Mouse (Mus musculus) embryonic facial prominence, embryonic 10.5 days (tissue): ENCODE measurements at regions not wholly inside any gene's neighbourhood (a gene's known extent, or its start where the extent isn't known, plus 50 kb on each side); places are given as distances from the start of the nearest gene placed in this dataset.

Source experiments
- DNase-seq: peaks from one replicate; pipeline ENCODE4 v3.0.0-alpha.2; 2017; ENCODE audit warnings: low spot score
- H3K27ac ChIP-seq: fragments of 300-500 bp; sonication (generic); replicated peaks from 2 replicates; pipeline ENCODE4 v1.5.1; 2016; ENCODE audit warnings: mild to moderate bottlenecking
- H3K27me3 ChIP-seq: fragments of 300-500 bp; sonication (generic); replicated peaks from 2 replicates; pipeline ENCODE4 v1.6.1; 2016; ENCODE audit warnings: low read depth, mild to moderate bottlenecking; ENCODE audit not compliant: poor library complexity, severe bottlenecking
- H3K36me3 ChIP-seq: fragments of 300-500 bp; sonication (generic); replicated peaks from 2 replicates; pipeline ENCODE4 v1.6.1; 2016; ENCODE audit warnings: mild to moderate bottlenecking, moderate library complexity
- H3K4me1 ChIP-seq: fragments of 300-500 bp; sonication (generic); 2 replicates; pipeline ENCODE4 v1.6.1; 2016
- H3K4me3 ChIP-seq: fragments of 300-500 bp; sonication (generic); 2 replicates; pipeline ENCODE4 v1.5.1; 2016; ENCODE audit warnings: mild to moderate bottlenecking, moderate library complexity
- H3K9me3 ChIP-seq: fragments of 300-500 bp; sonication (generic); 2 replicates; pipeline ENCODE4 v1.6.1; 2016; ENCODE audit warnings: mild to moderate bottlenecking
- WGBS: fragments of 180-500 bp; shearing (Covaris S2); methylation state at CpG from one replicate; pipeline ENCODE4 v1.1.7; 2016; 5-methylcytosine and 5-hydroxymethylcytosine counted together

- Histone ChIP-seq H3K4me3 (no peak overlapping the region), H3K27me3 (no peaks in the 10 kb centered on the region), H3K27ac (no peak overlapping the region), H3K36me3 (no peaks in the 10 kb centered on the region), H3K4me1 (peaks cover 17% of the 10 kb centered on the region), H3K9me3 (no peaks in the 10 kb centered on the region)
- 42% methylated on average over 6 of the region's 6 CpGs for WGBS
- DNase-seq = no peak
Measured at GRCm38 (mm10) chr17:44336842-44337241, 148.5 kb downstream of the Clic5 start.

GRCm38 (mm10) chr17:44337253-44337652 is 148.9 kb downstream of the Clic5 start:
- Histone ChIP-seq H3K4me3 (no peak overlapping the region), H3K9me3 (no peaks in the 10 kb centered on the region), H3K4me1 (peaks cover 17% of the 10 kb centered on the region), H3K27ac (no peak overlapping the region), H3K36me3 (no peaks in the 10 kb centered on the region), H3K27me3 (no peaks in the 10 kb centered on the region)
- WGBS = 82% methylated on average over 5 of the region's 5 CpGs
- no peak for DNase-seq

GRCm38 (mm10) chr17:44344542-44344941 is 156.2 kb downstream of the Clic5 start:
- WGBS = 93% methylated on average over 2 of the region's 2 CpGs
- Histone ChIP-seq H3K27ac (no peak overlapping the region), H3K9me3 (no peaks in the 10 kb centered on the region), H3K36me3 (no peaks in the 10 kb centered on the region), H3K4me3 (no peak overlapping the region), H3K27me3 (peaks cover 11% of the 10 kb centered on the region), H3K4me1 (no peaks in the 10 kb centered on the region; the same call in 1 of the 2 replicates)
- no peak for DNase-seq

DNA sequence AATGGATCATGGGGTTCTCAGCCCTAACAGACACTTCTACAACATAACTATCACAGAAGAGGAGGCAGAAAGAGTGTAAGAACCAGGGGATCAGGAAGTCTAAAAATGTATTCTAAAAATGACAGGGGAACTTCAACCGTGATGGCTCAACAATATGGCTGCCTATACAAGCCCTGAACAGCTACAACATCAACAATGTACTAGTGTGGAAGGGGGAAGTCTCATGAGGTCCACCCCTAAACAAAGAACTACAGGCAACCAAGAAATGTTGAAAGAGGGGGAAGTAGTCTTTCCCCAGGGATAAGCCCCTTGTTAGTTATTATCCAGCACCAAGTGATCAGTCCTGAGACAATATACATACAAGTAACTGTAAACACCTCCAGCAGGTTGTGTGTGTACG is 157.0 kb downstream of the Clic5 start:
- Histone ChIP-seq H3K36me3 (no peaks in the 10 kb centered on the region), H3K27ac (no peak overlapping the region), H3K9me3 (no peaks in the 10 kb centered on the region), H3K4me1 (peaks cover 7% of the 10 kb centered on the region), H3K4me3 (no peak overlapping the region), H3K27me3 (peaks cover 11% of the 10 kb centered on the region)
- 90% methylated on average over 2 of the region's 2 CpGs for WGBS
- DNase-seq = no peak

DNA sequence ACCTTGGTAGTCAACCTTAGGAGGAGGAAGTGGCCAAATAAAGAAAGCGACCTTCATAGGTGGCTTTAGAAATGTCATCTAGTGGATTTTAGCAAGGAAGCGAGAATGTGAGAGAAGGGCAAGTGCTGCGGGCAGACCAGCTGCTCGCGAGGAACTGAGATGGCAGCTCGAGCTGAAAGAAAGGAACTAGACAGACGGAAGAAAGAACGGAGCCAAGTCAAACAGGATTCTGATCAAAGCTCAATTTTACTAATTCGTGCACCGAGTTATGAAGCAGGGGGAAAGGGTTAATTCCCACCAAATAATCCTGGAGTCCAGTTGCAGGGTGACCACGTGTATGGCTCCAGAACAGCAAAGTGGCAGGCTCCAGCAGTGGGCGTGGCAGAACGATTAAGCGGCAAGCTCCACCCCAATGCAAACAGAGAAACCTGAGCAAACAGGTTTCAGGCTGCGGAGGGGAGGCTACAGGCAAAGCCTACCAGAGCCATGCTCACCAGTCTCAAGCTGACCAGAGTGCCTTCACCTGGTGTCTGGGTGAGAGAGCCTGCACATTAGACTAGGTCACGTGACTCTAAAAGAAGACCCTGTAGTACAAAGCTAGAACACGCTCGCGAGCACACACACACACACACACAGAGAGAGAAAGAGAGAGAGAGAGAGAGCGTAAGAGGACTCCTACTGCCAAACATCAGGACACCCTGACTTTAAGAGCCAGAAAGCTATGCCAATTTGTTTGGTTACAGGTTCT is 162.0 kb downstream of the Clic5 start:
- peak overlapping the region; percentile 70 for H3K27ac ChIP-seq
- H3K27me3 ChIP-seq = peaks cover 11% of the 10 kb centered on the region
- WGBS = 54% methylated on average over 20 of the region's 20 CpGs
- DNase-seq = peak; percentile 71
- peaks cover 22% of the 10 kb centered on the region for H3K4me1 ChIP-seq
- H3K4me3 ChIP-seq = peak overlapping the region; percentile 30
- peaks cover 3% of the 10 kb centered on the region; the same call in 1 of the 2 replicates for H3K9me3 ChIP-seq
- no peaks in the 10 kb centered on the region for H3K36me3 ChIP-seq

DNA sequence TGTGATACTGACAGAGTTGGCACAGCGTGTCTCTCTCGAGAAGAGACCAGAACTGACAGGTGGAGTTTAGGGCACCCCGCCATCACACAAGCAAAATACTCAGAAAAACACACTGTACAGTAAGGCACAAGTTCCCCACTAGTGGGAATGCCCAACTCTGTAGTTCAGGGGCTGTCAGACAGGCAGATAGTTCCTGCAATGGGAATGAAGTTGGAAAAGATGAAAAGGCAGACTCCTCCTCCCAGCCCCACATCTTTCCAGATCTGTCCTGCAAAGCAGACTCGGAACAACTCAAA is 162.5 kb downstream of the Clic5 start:
- H3K4me3 ChIP-seq = no peak overlapping the region
- peaks cover 22% of the 10 kb centered on the region for H3K4me1 ChIP-seq
- WGBS = 89% methylated on average over 4 of the region's 4 CpGs
- H3K9me3 ChIP-seq = peaks cover 3% of the 10 kb centered on the region; the same call in 1 of the 2 replicates
- peaks cover 11% of the 10 kb centered on the region for H3K27me3 ChIP-seq
- H3K36me3 ChIP-seq = no peaks in the 10 kb centered on the region
- no peak for DNase-seq
- peak overlapping the region; percentile 70; the same call in 1 of the 2 replicates for H3K27ac ChIP-seq

DNA sequence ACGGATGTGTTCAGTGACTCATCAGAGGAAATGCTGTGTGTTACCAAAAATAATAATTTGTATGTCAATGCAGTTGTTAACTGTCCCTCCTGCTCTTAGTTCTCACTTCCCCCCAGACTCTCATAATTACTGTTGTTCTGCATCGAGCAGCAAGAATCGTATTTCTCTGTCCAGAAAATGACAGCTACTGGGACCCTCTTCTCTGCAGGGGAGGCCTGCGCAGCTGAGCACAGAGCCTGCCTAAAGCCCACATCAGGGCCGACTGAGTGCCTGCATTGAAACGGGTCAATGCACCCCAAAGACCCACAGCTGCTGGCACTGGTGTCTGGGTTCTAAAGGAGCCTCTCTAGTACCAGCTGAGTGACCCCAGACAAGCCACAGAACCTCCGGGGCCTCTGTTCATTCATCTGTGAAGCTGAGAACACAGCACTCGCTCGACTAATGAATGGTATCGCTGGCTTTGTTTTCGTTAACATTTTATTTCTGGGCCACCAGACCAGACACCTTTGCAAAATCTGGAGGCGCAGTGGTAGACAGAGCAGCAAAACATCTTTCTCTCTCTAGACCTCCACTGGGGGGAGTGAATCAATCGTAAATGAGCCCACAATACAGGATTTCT is 163.2 kb downstream of the Clic5 start:
- no peaks in the 10 kb centered on the region for H3K36me3 ChIP-seq
- H3K27ac ChIP-seq = no peak overlapping the region
- peak; percentile 27 for DNase-seq
- H3K27me3 ChIP-seq = peaks cover 11% of the 10 kb centered on the region
- H3K4me1 ChIP-seq = peaks cover 22% of the 10 kb centered on the region
- peaks cover 3% of the 10 kb centered on the region; the same call in 1 of the 2 replicates for H3K9me3 ChIP-seq
- no peak overlapping the region for H3K4me3 ChIP-seq
- WGBS = 57% methylated on average over 13 of the region's 13 CpGs

DNA sequence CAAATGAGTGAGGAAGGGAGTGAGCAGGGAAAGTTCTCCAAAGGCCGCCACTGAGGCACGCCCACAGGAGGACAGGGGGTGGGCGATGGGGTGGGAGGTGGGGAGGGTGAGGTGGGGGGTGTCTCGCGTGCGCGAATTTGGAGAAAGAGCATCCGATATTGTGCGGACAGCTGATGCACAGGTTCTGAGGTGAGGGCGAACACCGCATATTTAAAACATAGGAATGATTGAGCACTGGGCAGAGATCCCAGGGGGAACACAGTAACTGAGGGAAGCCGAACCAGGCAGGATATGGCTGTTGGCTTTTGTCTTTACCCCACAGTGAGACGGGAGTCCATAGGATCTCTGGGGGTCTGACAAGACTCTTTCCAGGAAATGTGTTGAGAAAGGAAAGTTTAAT is 163.8 kb downstream of the Clic5 start:
- H3K4me1 ChIP-seq = peaks cover 22% of the 10 kb centered on the region

GRCm38 (mm10) chr17:44363111-44363510 is 174.7 kb downstream of the Clic5 start:
- H3K36me3 ChIP-seq = no peaks in the 10 kb centered on the region
- H3K4me1 ChIP-seq = peaks cover 13% of the 10 kb centered on the region
- no peaks in the 10 kb centered on the region for H3K9me3 ChIP-seq
- H3K27ac ChIP-seq = no peak overlapping the region
- H3K27me3 ChIP-seq = no peaks in the 10 kb centered on the region
- H3K4me3 ChIP-seq = no peak overlapping the region
- no peak for DNase-seq
- 84% methylated on average over 4 of the region's 4 CpGs for WGBS

More for the DNA sequence above, 163.8 kb downstream of the Clic5 start:
- Histone ChIP-seq H3K36me3 (no peaks in the 10 kb centered on the region), H3K27ac (no peak overlapping the region), H3K27me3 (peaks cover 11% of the 10 kb centered on the region), H3K9me3 (peaks cover 7% of the 10 kb centered on the region; the same call in 1 of the 2 replicates), H3K4me3 (no peak overlapping the region)
- WGBS = 80% methylated on average over 13 of the region's 13 CpGs
- no peak for DNase-seq

GRCm38 (mm10) chr17:44364494-44364893 is 176.1 kb downstream of the Clic5 start:
- Histone ChIP-seq H3K4me3 (no peak overlapping the region), H3K4me1 (peaks cover 8% of the 10 kb centered on the region), H3K36me3 (no peaks in the 10 kb centered on the region), H3K27ac (no peak overlapping the region), H3K27me3 (no peaks in the 10 kb centered on the region), H3K9me3 (no peaks in the 10 kb centered on the region; the same call in 1 of the 2 replicates)
- WGBS = 95% methylated on average over 6 of the region's 6 CpGs
- no peak for DNase-seq

DNA sequence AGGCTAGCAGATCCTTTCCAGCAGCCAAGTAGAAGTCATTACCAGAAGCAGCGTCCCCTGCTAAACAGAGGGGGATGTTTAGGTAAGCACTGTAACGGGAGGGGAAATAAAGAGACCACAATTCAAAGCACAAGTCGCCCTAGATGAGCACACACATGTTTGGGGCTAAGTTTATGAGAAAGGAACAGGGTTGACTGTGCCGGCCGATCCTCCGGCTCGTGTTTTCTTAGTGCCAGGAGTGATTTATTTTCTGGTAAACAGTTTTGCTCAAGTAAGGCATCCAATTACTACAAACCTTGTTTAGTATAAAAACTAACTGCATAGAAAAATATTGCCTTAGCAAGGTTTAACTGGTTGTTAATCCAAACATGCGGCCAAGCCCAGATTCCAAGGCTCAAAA is 178.1 kb downstream of the Clic5 start:
- H3K9me3 ChIP-seq = no peaks in the 10 kb centered on the region; the same call in 1 of the 2 replicates
- no peaks in the 10 kb centered on the region for H3K36me3 ChIP-seq
- no peaks in the 10 kb centered on the region for H3K27me3 ChIP-seq
- peaks cover 8% of the 10 kb centered on the region for H3K4me1 ChIP-seq
- DNase-seq = no peak
- 77% methylated on average over 8 of the region's 8 CpGs for WGBS
- no peak overlapping the region for H3K27ac ChIP-seq
- no peak overlapping the region for H3K4me3 ChIP-seq

DNA sequence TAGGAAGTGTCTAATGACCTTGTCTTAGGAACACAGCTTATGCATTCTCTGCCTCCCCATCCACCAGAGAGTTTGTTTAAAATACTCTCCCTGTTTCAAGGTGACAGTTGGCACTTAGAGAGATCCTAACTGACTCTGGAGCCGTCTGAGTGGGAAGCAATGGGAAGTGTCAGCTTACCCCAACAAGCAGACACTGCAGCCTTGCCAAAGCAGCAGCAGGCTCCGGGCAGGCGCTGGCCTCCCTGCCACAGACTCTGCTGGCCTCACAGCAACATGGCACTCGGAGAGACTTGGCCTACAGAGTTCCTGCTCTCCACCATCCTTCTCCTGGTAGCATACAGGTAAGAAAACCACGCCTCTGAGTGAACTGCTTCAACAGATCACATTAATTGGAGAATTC is 179.2 kb downstream of the Clic5 start:
- peak; percentile 36 for DNase-seq
- no peaks in the 10 kb centered on the region for H3K27me3 ChIP-seq
- WGBS = 43% methylated on average over 5 of the region's 5 CpGs
- H3K4me1 ChIP-seq = peaks cover 8% of the 10 kb centered on the region
- H3K4me3 ChIP-seq = no peak overlapping the region
- no peaks in the 10 kb centered on the region; the same call in 1 of the 2 replicates for H3K9me3 ChIP-seq
- H3K36me3 ChIP-seq = no peaks in the 10 kb centered on the region
- H3K27ac ChIP-seq = peak overlapping the region; percentile 19; the same call in 1 of the 2 replicates

GRCm38 (mm10) chr17:44370966-44371465 is 182.6 kb downstream of the Clic5 start:
- no peak for DNase-seq
- no peaks in the 10 kb centered on the region for H3K36me3 ChIP-seq
- 87% methylated on average over 3 of the region's 3 CpGs for WGBS

More at GRCm38 (mm10) chr17:44370966-44371465, 182.6 kb downstream of the Clic5 start:
- Histone ChIP-seq H3K9me3 (no peaks in the 10 kb centered on the region; the same call in 1 of the 2 replicates), H3K4me1 (peaks cover 8% of the 10 kb centered on the region), H3K27me3 (no peaks in the 10 kb centered on the region), H3K4me3 (no peak overlapping the region), H3K27ac (no peak overlapping the region)
